Mouse (Mus musculus) stomach, postnatal 0 days (tissue): ENCODE measurements around the gene Mrgprh. TPM values are rescaled to one million over a fixed set of nuclear protein-coding genes. Genes with fewer than 3 reads are reported as not detected.

Source experiments
- ATAC-seq: fragments of 200-750 bp; cut with Nextera tagmentation; 2 replicates; pipeline ENCODE4 v1.8.0; 2017; ENCODE audit not compliant: low FRiP score, low TSS enrichment
- DNase-seq: peaks from one replicate; pipeline ENCODE4 v3.0.0-alpha.2; 2016; ENCODE audit warnings: low spot score
- H3K27ac ChIP-seq: fragments of 300-500 bp; sonication (generic); replicated peaks from 2 replicates; pipeline ENCODE4 v1.5.1; 2014; ENCODE audit warnings: mild to moderate bottlenecking, control low read depth
- H3K27me3 ChIP-seq: fragments of 300-500 bp; sonication (generic); 2 replicates; pipeline ENCODE4 v1.6.1; 2014; ENCODE audit warnings: low read length; ENCODE audit not compliant: control insufficient read depth, insufficient read depth
- H3K36me3 ChIP-seq: fragments of 300-500 bp; sonication (generic); 2 replicates; pipeline ENCODE4 v1.6.1; 2014; ENCODE audit warnings: low read length, mixed read lengths; ENCODE audit not compliant: control insufficient read depth, insufficient read depth
- H3K4me1 ChIP-seq: fragments of 300-500 bp; sonication (generic); replicated peaks from 2 replicates; pipeline ENCODE4 v1.6.1; 2014; ENCODE audit warnings: antibody characterized with exemption; ENCODE audit not compliant: control insufficient read depth, insufficient read depth
- H3K4me2 ChIP-seq: fragments of 300-500 bp; sonication (generic); replicated peaks from 2 replicates; pipeline ENCODE4 v1.6.1; 2014; ENCODE audit warnings: low read depth, mild to moderate bottlenecking, control low read depth, moderate library complexity
- H3K4me3 ChIP-seq: fragments of 300-500 bp; sonication (generic); 2 replicates; pipeline ENCODE4 v1.5.1; 2014; ENCODE audit warnings: low read depth, low read length, control low read depth
- H3K9ac ChIP-seq: fragments of 300-500 bp; sonication (generic); 2 replicates; pipeline ENCODE4 v1.6.1; 2014; ENCODE audit warnings: mild to moderate bottlenecking, low read length, control low read depth, mixed read lengths
- H3K9me3 ChIP-seq: fragments of 300-500 bp; sonication (generic); 2 replicates; pipeline ENCODE4 v1.6.1; 2016; ENCODE audit warnings: low read length; ENCODE audit not compliant: control insufficient read depth
- CTCF ChIP-seq: IDR thresholded peaks from 2 replicates; pipeline ENCODE4 v1.5.1; 2016; ENCODE audit warnings: antibody characterized with exemption, low read depth, mild to moderate bottlenecking, moderate library complexity
- EP300 ChIP-seq: optimal IDR thresholded peaks from 2 replicates; pipeline ENCODE3; 2016; ENCODE audit warnings: antibody characterized with exemption
- WGBS: fragments of 180-500 bp; shearing (Covaris S2); extraction: QIAGEN DNeasy Blood & Tissue Kit; methylation state at CpG from one replicate; pipeline ENCODE4 v1.1.7; 2014; 5-methylcytosine and 5-hydroxymethylcytosine counted together
- polyA plus RNA-seq: library from polyadenylated mRNA; unstranded; fragments of >200 nt; fragmentation: Nextera tagmentation; extraction: Ambion mirVana; gene quantifications from 2 replicates; pipeline ENCODE4 v1.2.1, GENCODE M21; 2015

Mrgprh gene
- polyA plus RNA-seq, 1 experiment from 2014 or later = not detected

GRCm38 (mm10) chr17:12904349-12904748, 28.5 kb downstream of the Mrgprh start:
- no peak overlapping the region for H3K9ac ChIP-seq
- H3K4me2 ChIP-seq = no peak overlapping the region
- H3K36me3 ChIP-seq = no peaks in the 10 kb centered on the region; the same call in 1 of the 2 replicates
- no peak overlapping the region for H3K27ac ChIP-seq
- DNase-seq (no peak), ATAC-seq (no peak)
- H3K9me3 ChIP-seq = no peaks in the 10 kb centered on the region
- no peaks in the 10 kb centered on the region for H3K4me1 ChIP-seq
- H3K27me3 ChIP-seq = no peaks in the 10 kb centered on the region
- 65% methylated on average over 1 of the region's 1 CpGs for WGBS
- no peak overlapping the region for H3K4me3 ChIP-seq
- TF ChIP-seq CTCF (no peak), EP300 (no peak)

- 87% methylated on average over 4 of the region's 4 CpGs for WGBS
- TF ChIP-seq EP300 (no peak), CTCF (no peak)
- H3K9me3 ChIP-seq = no peaks in the 10 kb centered on the region
- H3K36me3 ChIP-seq = no peaks in the 10 kb centered on the region; the same call in 1 of the 2 replicates
- DNase-seq (no peak), ATAC-seq (no peak)
- H3K27me3 ChIP-seq = no peaks in the 10 kb centered on the region
- no peak overlapping the region for H3K27ac ChIP-seq
- no peak overlapping the region for H3K4me3 ChIP-seq
- H3K9ac ChIP-seq = no peak overlapping the region
- H3K4me1 ChIP-seq = no peaks in the 10 kb centered on the region
- no peak overlapping the region for H3K4me2 ChIP-seq
These were observed 30.0 kb downstream of the Mrgprh start for GRCm38 (mm10) chr17:12905810-12906209.

- Histone ChIP-seq H3K4me1 (no peaks in the 10 kb centered on the region), H3K27ac (no peak overlapping the region), H3K9ac (no peak overlapping the region), H3K27me3 (no peaks in the 10 kb centered on the region), H3K4me3 (no peak overlapping the region), H3K4me2 (no peak overlapping the region), H3K36me3 (no peaks in the 10 kb centered on the region; the same call in 1 of the 2 replicates), H3K9me3 (no peaks in the 10 kb centered on the region)
- 72% methylated on average over 9 of the region's 9 CpGs for WGBS
- no peak for DNase-seq
- TF ChIP-seq CTCF = no peak
- no peak for TF ChIP-seq EP300
- ATAC-seq = no peak
These were observed 30.6 kb downstream of the Mrgprh start for GRCm38 (mm10) chr17:12906436-12906835.

DNA sequence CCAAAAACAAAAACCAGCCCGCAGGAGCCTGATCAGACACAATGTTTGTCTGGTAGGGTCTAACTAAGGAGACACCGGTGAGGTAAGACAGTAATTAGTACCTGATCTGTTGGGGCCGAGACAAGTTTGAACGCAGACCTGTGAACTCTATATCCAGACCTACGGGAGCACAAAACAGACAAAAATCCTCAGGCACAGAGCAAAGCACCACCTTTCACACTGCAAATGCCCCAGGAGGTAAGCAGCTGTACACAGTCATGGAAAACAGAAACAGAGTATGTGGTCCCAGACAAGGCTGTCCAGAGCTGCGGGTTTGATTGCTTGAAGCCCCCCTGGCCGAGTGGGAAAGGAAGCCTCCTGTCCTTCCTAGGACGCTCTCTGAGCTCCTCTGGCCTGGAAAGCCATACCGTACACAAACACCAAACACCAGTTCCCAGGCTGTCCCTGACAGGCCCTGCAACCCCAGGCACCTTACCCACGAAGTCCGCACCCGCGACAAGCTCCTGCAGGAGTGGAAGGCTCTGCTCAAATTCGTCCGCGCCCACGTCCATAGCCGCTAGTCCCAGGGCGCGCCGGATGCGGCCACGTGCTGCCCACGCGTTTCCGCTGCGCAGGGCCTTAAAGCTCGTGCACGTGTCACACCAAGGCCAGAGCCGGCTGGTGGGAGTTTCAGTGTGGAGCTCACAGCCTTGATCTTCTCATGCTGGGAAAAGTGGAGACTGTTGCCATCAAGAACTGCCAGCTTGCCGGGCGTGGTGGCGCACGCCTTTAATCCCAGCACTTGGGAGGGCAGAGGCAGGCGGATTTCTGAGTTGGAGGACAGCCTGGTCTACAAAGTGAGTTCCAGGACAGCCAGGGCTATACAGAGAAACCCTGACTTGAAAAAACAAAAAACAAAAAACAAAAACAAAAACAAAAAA, 33.8 kb downstream of the Mrgprh start, which contains the start of gene Pnldc1:
Pnldc1 (minus strand) TSS at position 870 of the 920 bp plus-strand sequence.
- WGBS = 75% methylated on average over 35 of the region's 35 CpGs
- Histone ChIP-seq H3K27me3 (no peaks in the 10 kb centered on the region), H3K9ac (no peak within 1 kb of the TSS), H3K4me1 (no peaks in the 10 kb centered on the region), H3K9me3 (no peaks in the 10 kb centered on the region), H3K4me2 (no peak within 1 kb of the TSS), H3K4me3 (no peak within 1 kb of the TSS), H3K27ac (no peak within 1 kb of the TSS), H3K36me3 (no peaks in the 10 kb centered on the region; the same call in none of the 2 replicates)
- TF ChIP-seq EP300 = no peak
- no peak for TF ChIP-seq CTCF
- DNase-seq = no peak
- no peak; the same call in 1 of the 2 replicates for ATAC-seq

DNA sequence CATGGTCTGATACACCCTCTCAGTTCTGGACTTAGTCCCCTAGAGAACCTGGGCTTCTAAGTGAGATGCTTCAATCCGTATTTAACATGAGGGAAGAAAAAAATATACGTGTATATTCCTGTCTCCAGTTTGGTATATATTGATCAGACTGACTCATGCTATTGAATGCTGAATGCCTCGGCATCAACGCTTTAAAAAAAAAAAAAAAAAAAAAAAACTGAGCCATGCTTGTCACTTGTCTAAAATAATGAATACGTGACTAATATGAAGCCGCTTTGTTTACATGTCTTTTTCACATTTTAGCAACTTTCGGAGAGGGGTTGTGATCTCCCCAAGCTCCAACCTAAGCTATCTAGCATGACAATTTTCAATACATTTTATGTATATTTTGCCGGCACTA, 34.6 kb downstream of the Mrgprh start:
- Histone ChIP-seq H3K9me3 (no peaks in the 10 kb centered on the region), H3K9ac (no peak overlapping the region), H3K36me3 (no peaks in the 10 kb centered on the region; the same call in none of the 2 replicates), H3K27me3 (no peaks in the 10 kb centered on the region), H3K4me3 (no peak overlapping the region), H3K27ac (no peak overlapping the region), H3K4me1 (peaks cover 2% of the 10 kb centered on the region; the same call in 1 of the 2 replicates), H3K4me2 (no peak overlapping the region)
- TF ChIP-seq EP300 (no peak), CTCF (no peak)
- 85% methylated on average over 8 of the region's 8 CpGs for WGBS
- ATAC-seq (no peak), DNase-seq (no peak)

DNA sequence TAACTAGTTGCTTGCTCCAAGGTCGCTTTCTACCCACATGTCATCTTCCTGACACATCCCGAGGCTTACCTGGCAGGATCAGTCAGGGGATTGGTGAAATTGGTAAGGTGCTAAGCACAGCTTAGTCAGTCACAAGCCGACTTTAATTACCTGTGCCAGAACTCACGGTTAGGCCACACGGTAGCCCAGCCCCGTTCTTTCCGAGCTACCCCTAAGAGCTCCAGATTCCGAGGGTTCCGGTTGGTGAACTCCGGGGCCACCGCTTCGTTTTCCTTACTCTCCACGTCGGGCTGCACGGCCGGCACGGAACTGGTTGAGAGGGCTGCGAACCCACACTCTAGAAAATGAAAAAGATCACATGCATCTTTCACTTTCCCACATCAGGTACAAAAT, 39.6 kb downstream of the Mrgprh start, which contains the start of gene Tcp1:
Tcp1 (plus strand) TSS at position 214 of the 393 bp plus-strand sequence.
- Histone ChIP-seq H3K9me3 (no peaks in the 10 kb centered on the region), H3K4me3 (peak within 1 kb of the TSS; percentile 61), H3K4me2 (peak within 1 kb of the TSS; percentile 81), H3K36me3 (peaks cover 9% of the 10 kb centered on the region), H3K27ac (peak within 1 kb of the TSS; percentile 97), H3K9ac (peak within 1 kb of the TSS; percentile 86), H3K27me3 (no peaks in the 10 kb centered on the region), H3K4me1 (peaks cover 4% of the 10 kb centered on the region; the same call in 1 of the 2 replicates)
- ATAC-seq = no peak
- under 1% methylated on average over 18 of the region's 18 CpGs for WGBS
- no peak for DNase-seq
- TF ChIP-seq CTCF (no peak), EP300 (no peak)
